ENCODE assay signal across 15 mouse cellular contexts in the genomic region with DNA sequence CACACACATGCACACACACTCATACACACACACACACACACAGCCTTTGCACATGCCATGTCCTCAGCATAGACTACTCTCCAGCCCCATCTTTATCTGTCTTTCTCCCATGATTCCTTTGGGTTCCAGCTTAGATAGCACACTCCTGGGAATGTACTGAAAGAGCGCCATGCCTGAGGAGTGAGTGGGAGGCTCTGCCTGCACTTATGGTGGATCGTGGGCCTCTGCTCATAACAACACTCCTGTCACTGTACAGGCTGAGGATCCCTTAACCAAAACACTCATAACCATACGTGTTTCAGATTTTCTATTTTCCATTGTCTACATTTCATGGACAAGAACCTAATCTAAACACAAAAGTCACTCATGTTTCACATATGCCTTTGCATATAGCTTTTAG.
DNase-seq lines count a peak whose midpoint lies in the region; ATAC-seq lines count a peak whose summit lies in the region.
"Had no signal": no experiment of that assay in that cellular context is flagged by ENCODE, and none has a peak within 500 bp of the region (broad histone marks: within the 10 kb centered on the region; RNA-seq: fewer than 3 reads in every experiment).

No protein-coding gene starts in this region.

- H3K4me1 ChIP-seq in midbrain, embryonic 11.5 days (ENCODE audit: control insufficient read depth, insufficient read depth, low read length), result peaks cover 9% of the 10 kb centered on the region
- peaks cover 24% of the 10 kb centered on the region for H3K4me1 ChIP-seq in midbrain, embryonic 15.5 days
- H3K4me1 ChIP-seq: embryonic facial prominence, embryonic 12.5 days had no signal

- H3K9me3 ChIP-seq in midbrain, embryonic 11.5 days (ENCODE audit: control insufficient read depth, low read length), result no peaks in the 10 kb centered on the region
- no peaks in the 10 kb centered on the region for H3K9me3 ChIP-seq in midbrain, embryonic 15.5 days
- H3K9me3 ChIP-seq: embryonic facial prominence, embryonic 10.5 days; embryonic facial prominence, embryonic 12.5 days; forebrain, embryonic 13.5 days; forebrain, embryonic 15.5 days had no signal

- H3K4me3 ChIP-seq in midbrain, embryonic 11.5 days (ENCODE audit: low read depth, low read length), result no peak overlapping the region
- no peak overlapping the region for H3K4me3 ChIP-seq in midbrain, embryonic 15.5 days
- H3K4me3 ChIP-seq: embryonic facial prominence, embryonic 10.5 days; embryonic facial prominence, embryonic 12.5 days; forebrain, embryonic 13.5 days; forebrain, embryonic 15.5 days had no signal

- 94% methylated on average over 3 of the region's 3 CpGs for WGBS in midbrain, embryonic 11.5 days
- 92% methylated on average over 3 of the region's 3 CpGs for WGBS in midbrain, embryonic 15.5 days

- DNase-seq in frontal cortex, adult 2 months (ENCODE audit: extremely low spot score in 1 of 2, low spot score in 1 of 2), result no peak
- peak; percentile 61 for DNase-seq in midbrain, embryonic 11.5 days (ENCODE audit: low spot score, missing footprints)
- DNase-seq in layer of hippocampus, adult 11-12 months (ENCODE audit: low spot score), result no peak
- DNase-seq: adrenal gland, adult 2 months; adrenal gland, postnatal 10 days; adrenal gland, postnatal 25 days; cerebellum, adult 8-10 months; cerebellum, postnatal 25 days; forebrain, postnatal 0 days had no signal

- peak; percentile 62; the same call in 1 of the 2 replicates for ATAC-seq in frontal cortex, adult (ENCODE audit: low TSS enrichment)
- ATAC-seq in midbrain, embryonic 11.5 days (ENCODE audit: low FRiP score), result no peak
- no peak for ATAC-seq in midbrain, embryonic 15.5 days (replicated peaks)
- ATAC-seq: forebrain, embryonic 13.5 days; forebrain, embryonic 15.5 days; forebrain, postnatal 0 days had no signal

- H3K9ac ChIP-seq in midbrain, embryonic 11.5 days (ENCODE audit: low read length), result no peak overlapping the region
- H3K9ac ChIP-seq in midbrain, embryonic 15.5 days, result no peak overlapping the region
- H3K9ac ChIP-seq: embryonic facial prominence, embryonic 12.5 days; forebrain, embryonic 13.5 days; forebrain, embryonic 15.5 days; forebrain, postnatal 0 days had no signal

- H3K27me3 ChIP-seq in midbrain, embryonic 11.5 days (ENCODE audit: control insufficient read depth, insufficient read depth, low read length), result no peaks in the 10 kb centered on the region; the same call in 1 of the 2 replicates
- no peaks in the 10 kb centered on the region for H3K27me3 ChIP-seq in midbrain, embryonic 15.5 days (replicated peaks)
- H3K27me3 ChIP-seq: embryonic facial prominence, embryonic 12.5 days; forebrain, embryonic 13.5 days; forebrain, embryonic 15.5 days had no signal

- no peaks in the 10 kb centered on the region for H3K36me3 ChIP-seq in midbrain, embryonic 11.5 days (ENCODE audit: control insufficient read depth, insufficient read depth, low read length)
- H3K36me3 ChIP-seq in midbrain, embryonic 15.5 days (replicated peaks), result no peaks in the 10 kb centered on the region
- H3K36me3 ChIP-seq: embryonic facial prominence, embryonic 10.5 days; embryonic facial prominence, embryonic 12.5 days; forebrain, embryonic 15.5 days had no signal

- no peak overlapping the region for H3K27ac ChIP-seq in midbrain, embryonic 11.5 days (ENCODE audit: low read depth, low read length)
- no peak overlapping the region for H3K27ac ChIP-seq in midbrain, embryonic 15.5 days
- H3K27ac ChIP-seq: embryonic facial prominence, embryonic 10.5 days; embryonic facial prominence, embryonic 12.5 days; forebrain, embryonic 13.5 days; forebrain, embryonic 15.5 days had no signal

- H3K4me2 ChIP-seq in midbrain, embryonic 11.5 days, result no peak overlapping the region
- H3K4me2 ChIP-seq in midbrain, embryonic 15.5 days, result no peak overlapping the region
- H3K4me2 ChIP-seq: embryonic facial prominence, embryonic 12.5 days; forebrain, embryonic 13.5 days; forebrain, embryonic 15.5 days had no signal
